ENCODE assay signal across 8 mouse cellular contexts in the genomic region with DNA sequence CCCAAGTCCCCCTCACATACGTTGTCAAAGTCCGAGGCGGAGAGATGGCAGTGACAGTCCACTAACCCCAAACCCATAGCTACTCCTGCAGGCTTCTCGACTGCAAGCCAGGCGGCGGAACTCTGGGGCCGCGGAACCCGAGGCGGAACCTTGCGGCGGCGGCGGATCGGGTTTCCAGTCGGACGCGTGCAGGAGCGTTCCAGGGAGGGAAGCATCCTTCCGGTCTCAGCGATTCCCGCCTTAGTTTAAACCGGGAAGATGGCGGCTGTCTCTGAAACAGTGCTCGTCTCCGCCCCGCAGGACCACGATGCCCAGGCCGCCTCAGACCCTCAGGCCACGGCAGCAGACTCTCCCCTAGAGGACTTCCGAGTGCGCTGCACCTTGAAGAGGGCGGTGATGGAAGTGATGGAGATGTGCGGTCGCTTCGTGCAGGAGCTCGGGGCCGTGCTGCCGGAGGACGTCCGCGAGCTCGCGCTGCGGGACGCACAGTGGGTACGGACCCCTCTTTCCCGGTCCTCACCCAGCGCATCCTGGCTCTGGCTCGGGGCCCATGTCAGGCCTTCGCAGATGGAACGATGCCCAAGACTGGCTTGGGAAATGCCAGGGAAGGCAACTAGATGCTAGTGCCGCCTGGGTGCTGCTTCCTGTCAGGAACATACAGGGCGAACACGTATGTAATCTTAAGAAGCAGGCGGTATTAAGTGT. TPM values are rescaled to one million over a fixed set of nuclear protein-coding genes. Genes with fewer than 3 reads are reported as not detected.
DNase-seq lines count a peak whose midpoint lies in the region; ATAC-seq lines count a peak whose summit lies in the region.

A gene (minus strand): TSS at position 152 of the 705 bp plus-strand sequence.
A gene (plus strand): TSS at position 232 of the 705 bp plus-strand sequence.

- no peaks in the 10 kb centered on the region for H3K36me3 ChIP-seq in intestine, embryonic 16.5 days (ENCODE audit: control insufficient read depth, insufficient read depth, low read length)
- peaks cover 34% of the 10 kb centered on the region for H3K36me3 ChIP-seq in midbrain, embryonic 10.5 days

- peaks cover 10% of the 10 kb centered on the region for H3K4me1 ChIP-seq in intestine, embryonic 16.5 days (ENCODE audit: control insufficient read depth, insufficient read depth, low read length)
- H3K4me1 ChIP-seq in midbrain, embryonic 10.5 days, result peaks cover 26% of the 10 kb centered on the region

- H3K4me2 ChIP-seq in intestine, embryonic 16.5 days (ENCODE audit: low read depth, low read length), result peak within 1 kb of the TSS; percentile 65

- no peaks in the 10 kb centered on the region for H3K9me3 ChIP-seq in intestine, embryonic 16.5 days (ENCODE audit: control insufficient read depth, low read length)
- H3K9me3 ChIP-seq in midbrain, embryonic 10.5 days (replicated peaks), result no peaks in the 10 kb centered on the region

- intact Hi-C loops in left cerebral cortex, postnatal 36 days (cut with DNase I), result no loop called here

- H3K27ac ChIP-seq in intestine, embryonic 16.5 days (ENCODE audit: low read length), result peak within 1 kb of the TSS; percentile 48; the same call in 1 of the 2 replicates
- peak within 1 kb of the TSS; percentile 96 for H3K27ac ChIP-seq in midbrain, embryonic 10.5 days (replicated peaks)

- ATAC-seq in intestine, embryonic 16.5 days, result peak; percentile 92

- WGBS in intestine, embryonic 16.5 days, result under 1% methylated on average over 56 of the region's 56 CpGs
- under 1% methylated on average over 56 of the region's 56 CpGs for WGBS in midbrain, embryonic 10.5 days

- peak within 1 kb of the TSS; percentile 91 for H3K9ac ChIP-seq in intestine, embryonic 16.5 days (ENCODE audit: low read depth, low read length)

- DNase-seq in adrenal gland, postnatal 10 days, result peak; percentile 96
- DNase-seq in embryo, embryonic 9.5 days (ENCODE audit: extremely low spot score), result peak; percentile 93
- DNase-seq in gastrocnemius, postnatal 4 days (ENCODE audit: low spot score in 2 of 2), result peak; percentile 89 to 90
- DNase-seq in left cerebral cortex, postnatal 36 days (ENCODE audit: low spot score in 2 of 2), result peak; percentile 93
- peak; percentile 90 for DNase-seq in midbrain, embryonic 10.5 days (ENCODE audit: low spot score)
- peak; percentile 72 to 79 for DNase-seq in right cerebral cortex, postnatal 36 days (ENCODE audit: low spot score in 2 of 2)
- peak; percentile 89 to 91 for DNase-seq in urinary bladder, postnatal 4 days (ENCODE audit: low spot score in 2 of 2)

- peak within 1 kb of the TSS; percentile 90 for H3K4me3 ChIP-seq in intestine, embryonic 16.5 days (ENCODE audit: low read length)
- H3K4me3 ChIP-seq in midbrain, embryonic 10.5 days, result peak within 1 kb of the TSS; percentile 85

- H3K27me3 ChIP-seq in intestine, embryonic 16.5 days (replicated peaks; ENCODE audit: control insufficient read depth, insufficient read depth, low read length), result no peaks in the 10 kb centered on the region
- H3K27me3 ChIP-seq in midbrain, embryonic 10.5 days (ENCODE audit: low read depth, poor library complexity, severe bottlenecking), result no peaks in the 10 kb centered on the region

RNA-seq across cellular contexts. Expression of the first gene that starts in this region (rescaled TPM):
- 10 to 100 TPM; 20.4 to 34.7 TPM for total RNA-seq in adrenal gland, postnatal 10 days (2021)
- 10 to 100 TPM; 21.4 to 23.1 TPM for total RNA-seq in gastrocnemius, postnatal 4 days (2021)
- polyA plus RNA-seq in intestine, embryonic 16.5 days (2015; fragmentation: Nextera tagmentation; extraction: Ambion mirVana), result 13.4 and 13.9 TPM in 2 replicates
- total RNA-seq in left cerebral cortex, postnatal 36 days (2021), result 10 to 100 TPM; 19.1 to 35.6 TPM
- 10.4 and 11.1 TPM in 2 replicates for polyA plus RNA-seq in midbrain, embryonic 10.5 days (2016; fragmentation: Nextera tagmentation; extraction: Ambion mirVana)

RNA-seq across cellular contexts. Expression of the second gene that starts in this region (rescaled TPM):
- 1 to 10 TPM; 3.5 to 5.1 TPM for total RNA-seq in adrenal gland, postnatal 10 days (2021)
- total RNA-seq in gastrocnemius, postnatal 4 days (2021), result 1 to 10 TPM; 3.9 to 4.5 TPM
- 14.0 and 16.2 TPM in 2 replicates for polyA plus RNA-seq in intestine, embryonic 16.5 days (2015; fragmentation: Nextera tagmentation; extraction: Ambion mirVana)
- under 1 TPM; 0.52 to 0.96 TPM for total RNA-seq in left cerebral cortex, postnatal 36 days (2021)
- polyA plus RNA-seq in midbrain, embryonic 10.5 days (2016; fragmentation: Nextera tagmentation; extraction: Ambion mirVana), result 34.9 and 35.9 TPM in 2 replicates

Comparison
In these comparisons a context has a peak if more than half of its experiments do, and no peak if none do; other contexts are left out.
1. Peak in every context shown above with its lines: DNase-seq, ATAC-seq, H3K4me3 ChIP-seq and H3K27ac ChIP-seq.